Mouse (Mus musculus): Measurements from ENCODE around the gene Ifitm5. TPM values are rescaled to one million over a fixed set of nuclear protein-coding genes. Genes with fewer than 3 reads are reported as not detected.

Ifitm5 gene
- polyA plus RNA-seq, 1 experiment from 2014 or later, result 1.7 TPM

GRCm38 (mm10) chr7:140948161-140948560 lies 1.9 kb downstream of the Ifitm5 start:
- H3K27ac ChIP-seq, result no peak overlapping the region
- ATAC-seq (ENCODE audit: low FRiP score), result no peak
- H3K4me3 ChIP-seq, result no peak overlapping the region
- no peaks in the 10 kb centered on the region for H3K27me3 ChIP-seq
- no peak overlapping the region for H3K9ac ChIP-seq
- WGBS, result 87% methylated on average over 8 of the region's 8 CpGs
- H3K4me1 ChIP-seq (replicated peaks), result peaks cover 15% of the 10 kb centered on the region
- H3K4me2 ChIP-seq, result no peak overlapping the region
- H3K9me3 ChIP-seq, result no peaks in the 10 kb centered on the region
- H3K36me3 ChIP-seq, result no peaks in the 10 kb centered on the region

GRCm38 (mm10) chr7:140946980-140947379 lies 3.1 kb downstream of the Ifitm5 start:
- no peak for ATAC-seq (ENCODE audit: low FRiP score)
- 76% methylated on average over 7 of the region's 7 CpGs for WGBS
- H3K9me3 ChIP-seq, result no peaks in the 10 kb centered on the region
- no peaks in the 10 kb centered on the region for H3K36me3 ChIP-seq
- H3K27ac ChIP-seq, result no peak overlapping the region
- H3K4me3 ChIP-seq, result no peak overlapping the region
- no peaks in the 10 kb centered on the region for H3K27me3 ChIP-seq
- no peak overlapping the region for H3K9ac ChIP-seq
- peaks cover 20% of the 10 kb centered on the region for H3K4me1 ChIP-seq (replicated peaks)
- no peak overlapping the region for H3K4me2 ChIP-seq

GRCm38 (mm10) chr7:140946311-140946710 lies 3.8 kb downstream of the Ifitm5 start:
- no peak overlapping the region for H3K27ac ChIP-seq
- H3K4me2 ChIP-seq, result no peak overlapping the region
- WGBS, result 93% methylated on average over 10 of the region's 10 CpGs
- no peaks in the 10 kb centered on the region for H3K27me3 ChIP-seq
- H3K36me3 ChIP-seq, result no peaks in the 10 kb centered on the region
- H3K9ac ChIP-seq, result no peak overlapping the region
- H3K4me3 ChIP-seq, result no peak overlapping the region
- no peak for ATAC-seq (ENCODE audit: low FRiP score)
- no peaks in the 10 kb centered on the region for H3K9me3 ChIP-seq
- peaks cover 24% of the 10 kb centered on the region for H3K4me1 ChIP-seq (replicated peaks)

- H3K4me2 ChIP-seq, result no peak overlapping the region
- no peaks in the 10 kb centered on the region for H3K27me3 ChIP-seq
- 90% methylated on average over 5 of the region's 5 CpGs for WGBS
- no peaks in the 10 kb centered on the region for H3K9me3 ChIP-seq
- H3K9ac ChIP-seq, result no peak overlapping the region
- H3K4me1 ChIP-seq (replicated peaks), result peaks cover 14% of the 10 kb centered on the region
- no peaks in the 10 kb centered on the region for H3K36me3 ChIP-seq
- no peak for ATAC-seq (ENCODE audit: low FRiP score)
- no peak overlapping the region for H3K4me3 ChIP-seq
- no peak overlapping the region for H3K27ac ChIP-seq
Measured at GRCm38 (mm10) chr7:140945247-140945646, 4.8 kb downstream of the Ifitm5 start.

GRCm38 (mm10) chr7:140944236-140944635 lies 5.9 kb downstream of the Ifitm5 start:
- Histone ChIP-seq H3K9me3 (no peaks in the 10 kb centered on the region), H3K4me1 (replicated peaks) (peaks cover 19% of the 10 kb centered on the region), H3K9ac (no peak overlapping the region), H3K4me2 (no peak overlapping the region), H3K27me3 (no peaks in the 10 kb centered on the region), H3K4me3 (no peak overlapping the region), H3K27ac (no peak overlapping the region), H3K36me3 (no peaks in the 10 kb centered on the region)
- ATAC-seq (ENCODE audit: low FRiP score), result no peak
- WGBS, result 93% methylated on average over 7 of the region's 7 CpGs

GRCm38 (mm10) chr7:140943356-140943755 lies 6.7 kb downstream of the Ifitm5 start:
- Histone ChIP-seq H3K4me1 (replicated peaks) (peaks cover 19% of the 10 kb centered on the region), H3K9me3 (no peaks in the 10 kb centered on the region), H3K4me2 (no peak overlapping the region), H3K27ac (no peak overlapping the region), H3K27me3 (no peaks in the 10 kb centered on the region), H3K9ac (no peak overlapping the region), H3K36me3 (no peaks in the 10 kb centered on the region), H3K4me3 (no peak overlapping the region)
- WGBS, result 95% methylated on average over 4 of the region's 4 CpGs
- no peak for ATAC-seq (ENCODE audit: low FRiP score)

GRCm38 (mm10) chr7:140942811-140943210 lies 7.3 kb downstream of the Ifitm5 start:
- no peak overlapping the region for H3K9ac ChIP-seq
- WGBS, result 95% methylated on average over 10 of the region's 10 CpGs
- H3K27ac ChIP-seq, result no peak overlapping the region
- no peak overlapping the region for H3K4me2 ChIP-seq
- H3K9me3 ChIP-seq, result no peaks in the 10 kb centered on the region
- H3K36me3 ChIP-seq, result no peaks in the 10 kb centered on the region
- ATAC-seq (ENCODE audit: low FRiP score), result no peak
- no peaks in the 10 kb centered on the region for H3K27me3 ChIP-seq
- H3K4me1 ChIP-seq (replicated peaks), result peaks cover 19% of the 10 kb centered on the region
- no peak overlapping the region for H3K4me3 ChIP-seq

- no peak overlapping the region for H3K27ac ChIP-seq
- no peak for ATAC-seq (ENCODE audit: low FRiP score)
- H3K36me3 ChIP-seq, result no peaks in the 10 kb centered on the region
- H3K4me2 ChIP-seq, result peak overlapping the region; percentile 59
- WGBS, result 59% methylated on average over 9 of the region's 9 CpGs
- peak overlapping the region; percentile 44 for H3K4me3 ChIP-seq
- peak overlapping the region; percentile 66; the same call in 1 of the 2 replicates for H3K9ac ChIP-seq
- H3K9me3 ChIP-seq, result no peaks in the 10 kb centered on the region
- no peaks in the 10 kb centered on the region for H3K27me3 ChIP-seq
- H3K4me1 ChIP-seq (replicated peaks), result peaks cover 19% of the 10 kb centered on the region
Measured at GRCm38 (mm10) chr7:140942341-140942740, 7.8 kb downstream of the Ifitm5 start.

GRCm38 (mm10) chr7:140941222-140942051 lies 8.7 kb downstream of the Ifitm5 start, which contains the start of gene Pgghg:
Gene Pgghg, plus strand, starts transcription at chr7:140941391.
- no peaks in the 10 kb centered on the region for H3K36me3 ChIP-seq
- WGBS, result 4% methylated on average over 33 of the region's 33 CpGs
- 0 out of 2 replicates have a peak, but pooled peaks cover 2% of the 10 kb centered on the region for H3K27me3 ChIP-seq
- peak within 1 kb of the TSS; percentile 59 for H3K4me2 ChIP-seq
- no peak within 1 kb of the TSS for H3K27ac ChIP-seq
- peak within 1 kb of the TSS; percentile 44 for H3K4me3 ChIP-seq
- peaks cover 19% of the 10 kb centered on the region for H3K4me1 ChIP-seq (replicated peaks)
- ATAC-seq (ENCODE audit: low FRiP score), result peak; percentile 80
- H3K9ac ChIP-seq, result peak within 1 kb of the TSS; percentile 66
- no peaks in the 10 kb centered on the region for H3K9me3 ChIP-seq

GRCm38 (mm10) chr7:140939669-140940171 lies 10.4 kb downstream of the Ifitm5 start:
- Histone ChIP-seq H3K4me1 (replicated peaks) (peaks cover 19% of the 10 kb centered on the region), H3K27me3 (peaks cover 2% of the 10 kb centered on the region; the same call in 1 of the 2 replicates), H3K4me3 (no peak overlapping the region), H3K36me3 (no peaks in the 10 kb centered on the region), H3K4me2 (no peak overlapping the region), H3K9me3 (no peaks in the 10 kb centered on the region), H3K27ac (no peak overlapping the region), H3K9ac (no peak overlapping the region)
- WGBS, result 12% methylated on average over 7 of the region's 8 CpGs
- ATAC-seq (ENCODE audit: low FRiP score), result no peak

- ATAC-seq (ENCODE audit: low FRiP score), result no peak
- WGBS, result 22% methylated on average over 2 of the region's 2 CpGs
- no peaks in the 10 kb centered on the region for H3K36me3 ChIP-seq
- peaks cover 2% of the 10 kb centered on the region; the same call in 1 of the 2 replicates for H3K27me3 ChIP-seq
- no peak overlapping the region for H3K4me3 ChIP-seq
- peaks cover 19% of the 10 kb centered on the region for H3K4me1 ChIP-seq (replicated peaks)
- H3K4me2 ChIP-seq, result no peak overlapping the region
- H3K27ac ChIP-seq, result no peak overlapping the region
- no peaks in the 10 kb centered on the region for H3K9me3 ChIP-seq
- no peak overlapping the region for H3K9ac ChIP-seq
Measured at GRCm38 (mm10) chr7:140938896-140939295, 11.2 kb downstream of the Ifitm5 start.

GRCm38 (mm10) chr7:140938436-140938835 lies 11.7 kb downstream of the Ifitm5 start:
- no peak overlapping the region for H3K4me2 ChIP-seq
- H3K27ac ChIP-seq, result no peak overlapping the region
- 39% methylated on average over 3 of the region's 3 CpGs for WGBS
- H3K9me3 ChIP-seq, result no peaks in the 10 kb centered on the region
- H3K36me3 ChIP-seq, result no peaks in the 10 kb centered on the region
- no peak for ATAC-seq (ENCODE audit: low FRiP score)
- H3K4me3 ChIP-seq, result no peak overlapping the region
- no peak overlapping the region for H3K9ac ChIP-seq
- peaks cover 2% of the 10 kb centered on the region; the same call in 1 of the 2 replicates for H3K27me3 ChIP-seq
- H3K4me1 ChIP-seq (replicated peaks), result peaks cover 19% of the 10 kb centered on the region

- Histone ChIP-seq H3K9me3 (no peaks in the 10 kb centered on the region), H3K36me3 (no peaks in the 10 kb centered on the region), H3K9ac (no peak overlapping the region), H3K27me3 (peaks cover 36% of the 10 kb centered on the region), H3K27ac (no peak overlapping the region), H3K4me2 (no peak overlapping the region), H3K4me3 (no peak overlapping the region), H3K4me1 (replicated peaks) (peaks cover 16% of the 10 kb centered on the region)
- no peak for ATAC-seq (ENCODE audit: low FRiP score)
- 88% methylated on average over 6 of the region's 6 CpGs for WGBS
Measured at GRCm38 (mm10) chr7:140927181-140927580, 22.9 kb downstream of the Ifitm5 start.

All from hindbrain, embryonic 13.5 days (tissue).